Mouse (Mus musculus): Measurements from ENCODE around the gene Isg20.

The Isg20 gene

DNA sequence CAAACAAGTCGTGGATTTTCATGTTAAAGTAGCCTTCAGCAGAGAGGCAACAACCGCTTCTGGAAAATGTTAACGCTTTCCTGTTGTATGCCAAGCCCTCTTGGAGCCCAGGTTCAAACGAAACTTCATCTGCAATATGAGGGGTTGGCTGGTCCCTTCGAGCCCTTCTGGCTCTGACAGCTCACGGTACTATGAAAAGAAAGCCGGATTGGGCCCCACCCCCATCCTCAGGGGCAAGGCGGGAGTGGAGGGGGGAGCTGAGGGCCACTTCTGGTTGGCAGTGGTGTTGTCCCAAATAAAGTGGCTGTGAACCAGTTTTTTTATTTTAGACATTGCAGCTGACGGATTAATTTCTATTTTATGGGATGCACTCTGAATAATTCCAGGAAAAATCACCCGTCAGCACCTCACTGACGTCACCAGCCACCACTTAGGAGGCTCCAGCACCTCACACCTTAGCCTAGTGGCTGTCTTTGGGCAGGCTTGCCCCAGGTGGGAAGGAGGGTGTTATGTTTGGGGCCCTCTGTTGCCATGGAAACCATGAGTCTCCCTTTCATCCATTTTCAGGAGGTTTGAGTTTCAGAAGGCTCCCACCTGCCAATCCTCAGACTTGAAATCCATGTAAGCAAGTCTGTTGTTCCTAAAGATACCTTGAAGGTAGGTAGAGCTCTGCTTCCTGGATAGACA, 40.8 kb downstream of the Isg20 start:
- intact Hi-C loops (cut with DNase I): no loop called here

DNA sequence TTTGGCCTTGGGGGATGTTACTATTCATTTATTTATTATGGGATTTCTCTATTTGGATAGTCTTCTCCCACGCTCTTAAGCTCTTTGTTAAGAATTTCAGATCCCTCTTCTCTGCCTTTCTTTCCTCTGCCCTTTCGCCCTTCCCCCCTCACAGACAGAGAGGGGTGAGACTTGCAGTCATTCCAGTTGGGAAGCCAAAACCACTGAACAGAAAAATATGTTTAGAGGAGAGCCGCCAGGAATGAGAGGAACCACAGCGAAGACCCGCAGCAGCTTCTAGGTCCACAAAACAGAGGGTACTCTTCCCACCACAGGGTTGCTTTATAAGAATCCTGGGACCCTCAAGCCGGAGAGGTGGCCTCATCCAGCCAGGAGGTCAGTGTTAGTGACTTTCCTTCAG, 41.4 kb downstream of the Isg20 start:
- intact Hi-C loops (cut with DNase I): no loop called here

DNA sequence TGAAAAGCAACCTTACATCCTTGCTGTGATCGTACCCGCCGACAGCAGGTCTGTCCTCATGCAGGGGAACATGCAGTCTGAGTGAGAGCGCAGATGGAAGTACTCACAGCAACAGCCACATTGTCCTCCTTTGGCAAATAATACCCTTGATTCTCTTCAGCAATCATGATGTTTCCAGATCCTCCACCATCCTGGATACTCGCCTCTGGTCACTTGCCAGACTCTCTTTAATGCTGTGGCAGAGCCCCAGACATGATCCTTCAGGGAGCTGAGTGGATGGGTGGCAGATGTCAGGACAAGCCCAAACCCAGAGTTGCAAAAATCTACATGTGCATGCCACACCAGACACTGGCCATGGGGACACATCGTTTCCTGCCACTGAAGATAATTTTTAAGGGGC, 41.9 kb downstream of the Isg20 start:
- intact Hi-C loops (cut with DNase I): no loop called here

DNA sequence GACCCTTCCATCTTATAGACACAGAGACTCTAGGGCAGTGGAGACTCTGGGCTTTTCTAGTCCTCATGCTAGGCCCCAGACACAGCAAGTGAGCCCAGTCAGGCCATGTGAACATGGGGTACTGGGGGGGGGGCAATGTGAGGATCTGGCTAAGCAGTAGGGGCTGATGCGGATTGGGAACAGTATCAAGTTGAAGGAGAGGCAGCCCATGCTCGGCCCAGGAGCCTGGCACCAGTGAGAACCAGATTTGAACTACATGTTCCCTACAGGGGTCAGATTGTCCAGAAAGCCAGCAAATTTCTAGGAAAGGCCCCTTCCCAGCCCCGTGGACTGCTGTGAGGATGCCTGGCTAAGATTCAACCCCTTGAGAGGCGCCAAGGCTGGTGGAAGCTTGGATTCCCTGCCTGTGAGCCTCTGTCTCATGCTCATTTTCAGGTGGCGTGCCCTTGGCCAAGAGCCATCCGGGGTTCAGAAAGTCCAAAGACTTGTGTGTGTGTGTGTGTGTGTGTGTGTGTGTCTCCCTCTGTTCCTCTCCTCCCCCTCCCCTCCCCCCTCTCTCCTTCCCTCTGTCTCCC, 45.4 kb downstream of the Isg20 start:
- intact Hi-C loops (cut with DNase I): no loop called here

DNA sequence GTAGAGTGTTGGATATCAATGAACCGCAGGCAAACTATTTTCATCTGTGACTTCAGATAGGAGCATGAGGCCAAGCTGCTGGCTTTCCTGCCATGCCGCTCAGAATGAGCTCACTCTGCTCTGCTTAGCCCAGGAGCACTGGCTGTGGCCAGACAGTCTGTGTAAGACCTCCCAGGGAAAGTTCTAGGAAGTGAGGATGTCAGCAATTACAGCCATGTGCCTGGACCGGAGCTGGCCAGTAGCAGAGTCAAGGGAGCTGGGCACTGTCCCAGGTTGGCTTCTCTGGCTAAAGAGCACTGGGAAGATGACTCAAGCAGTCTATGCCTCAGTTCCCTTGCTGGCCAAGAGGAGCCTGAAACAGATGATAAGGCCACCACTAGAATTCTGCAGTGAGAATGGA, 50.7 kb downstream of the Isg20 start:
- intact Hi-C loops (cut with DNase I): no loop called here

Small RNA genes lying within 50 kb of the gene (microRNA-seq; reads per million reads assigned to microRNA genes)
- 149 to 207 reads per million in 2 experiments for gene Mir7-2
